Mouse (Mus musculus): Measurements from ENCODE around the gene Iqcf5.

DNA sequence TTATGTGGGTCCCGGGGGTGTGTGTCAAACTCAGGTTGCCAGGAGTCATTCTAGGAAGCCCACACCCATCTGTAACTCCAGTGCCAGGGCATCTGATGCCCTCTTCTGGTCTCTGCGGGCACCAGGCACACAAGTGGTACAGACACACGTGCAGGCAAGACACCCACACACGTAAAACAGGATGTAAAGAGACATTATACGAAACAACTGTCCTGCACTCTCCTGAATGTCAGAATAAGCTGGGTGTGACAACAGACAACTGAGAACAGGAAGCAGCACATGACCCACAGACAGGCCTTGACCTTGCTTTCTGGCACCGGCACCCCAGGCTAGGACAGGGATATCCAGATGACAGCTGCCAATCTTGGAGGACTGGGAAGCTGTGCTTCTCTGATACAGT lies 45.1 kb upstream of the Iqcf5 start:
- TF ChIP-seq POLR2A (IDR thresholded peaks at IDR 0.05; ENCODE audit: extremely low read depth, insufficient read depth, low read length) (no peak), CTCF (IDR thresholded peaks at IDR 0.05; ENCODE audit: low read depth, low read length) (peak; percentile 56)
